Mouse (Mus musculus): ENCODE results near the gene Parvb. TPM values are rescaled to one million over a fixed set of nuclear protein-coding genes. Genes with fewer than 3 reads are reported as not detected.

Gene Parvb
- total RNA-seq, 2 experiments from 2014 or later: 28.0 to 30.4 TPM

DNA sequence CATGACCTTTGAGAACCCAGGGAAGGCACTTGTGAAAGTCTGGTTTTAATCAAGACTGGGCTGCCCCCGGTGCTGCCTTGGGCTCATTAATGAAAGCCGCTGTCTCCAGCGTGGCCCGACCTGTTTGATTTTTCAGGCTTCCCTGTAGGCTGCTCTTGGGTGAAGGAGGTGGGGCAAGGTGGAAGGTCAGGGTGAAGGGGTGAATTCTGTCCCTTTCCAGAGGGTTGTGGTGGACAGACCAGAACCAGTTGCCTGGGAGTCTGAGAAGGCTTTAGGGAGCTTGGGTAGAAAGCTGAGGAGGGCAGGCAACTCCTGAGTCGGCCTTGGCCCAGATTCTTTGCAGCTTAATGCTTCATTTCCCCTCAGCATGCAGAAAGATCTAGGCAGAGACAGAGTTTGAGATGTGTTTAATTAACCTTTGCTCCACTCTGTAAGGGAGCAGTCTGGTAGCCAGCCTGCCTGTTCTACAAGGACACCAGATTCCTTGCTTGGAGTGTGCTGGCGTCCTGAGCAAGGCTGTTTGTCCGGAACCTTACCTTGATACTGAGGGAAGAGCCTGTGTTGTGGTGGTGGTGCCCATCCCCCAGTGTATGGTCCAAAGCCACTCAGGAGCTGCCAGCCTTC lies 15.3 kb upstream of the Parvb start:
- no peak for DNase-seq
- intact Hi-C loops (cut with DNase I): no loop called here

DNA sequence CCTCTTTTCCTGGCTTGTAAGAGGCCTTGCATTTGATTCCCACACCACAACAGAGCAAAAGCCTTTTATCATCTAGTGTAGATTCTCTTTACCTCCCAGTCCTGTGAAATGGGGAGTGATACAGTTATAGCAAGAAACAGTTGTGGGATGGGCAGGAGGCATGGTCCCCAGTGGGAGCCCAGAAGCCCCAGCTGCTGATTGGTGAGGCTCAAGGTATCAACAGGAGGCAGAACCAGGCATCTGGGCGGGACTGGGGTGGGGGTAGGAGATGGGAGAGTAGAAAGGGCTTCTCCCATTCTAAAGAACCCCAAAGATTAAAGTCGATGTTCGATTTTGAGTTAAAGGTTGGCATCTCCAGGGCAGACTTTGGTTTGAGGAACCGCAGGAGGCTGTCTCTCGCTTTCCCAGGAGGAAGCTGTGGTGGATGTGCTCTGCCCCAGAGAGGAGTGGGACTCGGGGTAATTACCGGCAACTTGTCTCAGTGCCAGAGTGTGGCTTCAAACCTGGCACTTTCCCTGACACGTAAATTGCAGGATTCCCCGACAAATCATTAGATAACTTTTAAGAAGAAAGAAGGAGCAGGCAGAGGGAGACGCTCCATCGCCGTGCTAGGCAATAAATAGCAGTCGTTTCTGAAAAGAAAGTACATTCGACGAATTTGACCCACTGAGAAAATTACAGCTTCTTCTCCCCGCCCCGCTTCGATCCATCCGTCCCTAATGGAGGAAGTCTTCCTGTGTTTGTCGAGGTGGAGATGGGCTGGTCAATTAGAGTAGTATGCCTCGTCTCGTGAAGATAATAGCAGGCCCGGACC lies 13.7 kb upstream of the Parvb start:
- DNase-seq: no peak
- intact Hi-C loops (cut with DNase I): no loop called here

DNA sequence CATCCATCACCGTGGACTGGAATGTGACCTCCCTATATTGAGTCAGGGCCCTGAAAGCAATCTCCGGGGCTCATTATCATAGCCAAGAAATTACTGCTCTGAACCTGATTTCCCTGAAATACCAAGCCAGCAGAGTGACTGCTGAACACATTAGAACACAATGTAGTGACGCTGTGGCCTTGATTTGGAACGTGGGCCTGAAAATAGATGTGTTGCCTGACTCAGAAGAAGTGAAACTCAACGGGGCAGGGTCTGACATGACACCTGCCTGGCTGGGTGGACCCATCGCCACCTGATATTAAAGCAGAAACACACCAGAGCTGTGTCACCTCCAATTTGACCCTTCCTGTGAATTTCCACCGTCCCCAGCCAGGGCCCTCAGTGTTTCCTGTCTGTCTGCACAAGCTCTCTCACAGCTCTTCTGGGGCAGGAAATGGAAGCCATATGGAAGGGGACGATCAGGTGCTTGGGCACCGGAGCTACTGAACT lies 13.0 kb upstream of the Parvb start:
- no peak for DNase-seq
- intact Hi-C loops (cut with DNase I): no loop called here

DNA sequence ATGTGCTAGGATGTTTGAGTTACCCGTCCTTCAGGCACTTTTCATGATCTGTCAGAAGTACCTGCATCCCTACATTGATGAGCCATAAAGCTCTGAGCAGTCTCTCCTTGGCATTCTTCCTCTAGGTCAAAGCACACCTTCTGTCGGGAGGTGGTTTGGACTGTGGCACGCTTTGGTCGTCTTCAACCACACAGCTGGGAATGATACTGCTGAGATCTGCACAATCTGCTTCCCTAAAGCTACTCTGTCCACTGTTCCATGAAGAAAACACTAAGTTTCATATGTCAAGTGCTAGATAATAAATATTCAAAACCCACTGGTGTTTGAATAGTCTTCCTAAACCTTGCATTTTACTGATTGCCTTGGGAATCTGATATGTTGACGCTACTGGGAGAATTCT lies 10.3 kb upstream of the Parvb start:
- DNase-seq: no peak
- intact Hi-C loops (cut with DNase I): no loop called here

DNA sequence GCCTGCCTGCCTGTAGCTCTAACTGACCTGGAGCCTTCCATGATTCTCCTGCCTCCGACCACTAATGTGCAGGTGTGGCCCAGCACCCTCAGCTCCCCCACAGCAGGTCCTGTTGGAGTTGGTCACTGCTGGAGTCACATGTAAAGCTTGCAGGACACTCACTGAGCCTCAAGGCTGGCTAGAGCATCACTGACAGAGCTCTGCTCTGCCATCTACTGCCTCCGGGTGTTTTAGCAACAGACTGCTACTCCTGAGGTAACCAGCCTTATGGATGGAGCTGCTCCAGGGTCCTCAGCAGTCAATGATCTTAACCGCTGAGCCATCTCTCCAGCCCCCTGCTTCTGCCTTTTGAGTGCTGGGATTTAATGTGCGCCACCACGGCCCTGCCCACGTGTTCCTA lies 8.4 kb upstream of the Parvb start:
- DNase-seq: no peak
- intact Hi-C loops (cut with DNase I): no loop called here

DNA sequence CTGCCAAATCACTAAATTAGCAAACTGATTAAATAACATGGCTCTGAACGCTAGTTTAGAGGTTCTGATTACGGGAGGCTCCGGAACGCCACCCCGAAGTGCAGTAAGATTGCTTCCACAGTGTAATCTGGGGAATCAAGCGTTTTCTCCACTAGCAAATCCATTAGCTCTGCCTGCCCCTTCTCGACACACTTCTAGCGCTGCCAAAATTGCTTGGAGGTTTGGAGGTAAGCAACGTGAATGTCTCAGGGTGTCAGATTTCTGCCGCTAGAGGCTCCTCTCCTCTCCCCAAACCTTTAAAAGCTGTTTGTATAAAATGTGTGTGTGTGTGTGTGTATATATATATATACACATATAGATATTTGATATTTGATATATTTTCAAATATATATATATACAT lies 7.1 kb upstream of the Parvb start:
- no peak for DNase-seq
- intact Hi-C loops (cut with DNase I): no loop called here

DNA sequence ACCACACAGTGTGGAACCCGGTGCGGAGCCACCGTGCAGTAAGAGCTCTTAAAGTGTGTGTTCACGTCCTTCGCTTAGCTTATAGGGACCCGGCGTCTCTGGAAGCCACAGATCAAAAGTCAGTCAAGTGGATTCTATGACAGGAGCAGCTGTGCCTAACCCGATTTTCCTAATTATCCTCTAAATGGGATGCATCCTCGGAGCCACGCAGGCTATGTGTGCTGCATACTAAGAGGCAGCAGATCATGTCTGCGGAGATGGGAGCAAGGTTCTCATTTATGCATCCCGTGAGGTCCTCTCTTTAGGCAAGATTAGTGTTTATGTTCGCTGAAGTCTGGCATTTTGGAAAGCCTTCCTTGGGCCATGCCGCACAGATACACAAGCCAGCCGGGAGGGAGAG lies 4.9 kb upstream of the Parvb start:
- intact Hi-C loops (cut with DNase I): no loop called here
- DNase-seq: peak; percentile 43

DNA sequence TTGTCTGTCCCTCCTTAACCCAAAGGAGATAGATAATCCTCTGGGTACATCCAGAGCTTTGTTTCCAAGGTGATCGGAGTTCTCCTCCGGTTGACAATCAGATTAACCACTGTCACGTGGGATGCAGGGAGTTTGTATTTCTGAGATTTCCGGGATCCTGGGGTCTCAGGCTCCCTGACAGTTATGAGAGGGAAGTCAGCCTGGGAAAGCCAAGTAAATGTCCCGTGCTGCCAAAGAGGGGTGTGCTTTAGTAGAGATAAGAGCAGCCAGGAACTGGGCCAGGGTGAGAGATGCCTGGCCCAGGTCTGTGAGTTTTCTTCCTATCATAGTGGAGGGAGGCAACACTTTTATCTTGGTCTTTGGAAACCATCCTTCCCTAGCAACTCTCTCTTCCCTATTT lies 1.2 kb upstream of the Parvb start:
- intact Hi-C loops (cut with DNase I): no loop called here

DNA sequence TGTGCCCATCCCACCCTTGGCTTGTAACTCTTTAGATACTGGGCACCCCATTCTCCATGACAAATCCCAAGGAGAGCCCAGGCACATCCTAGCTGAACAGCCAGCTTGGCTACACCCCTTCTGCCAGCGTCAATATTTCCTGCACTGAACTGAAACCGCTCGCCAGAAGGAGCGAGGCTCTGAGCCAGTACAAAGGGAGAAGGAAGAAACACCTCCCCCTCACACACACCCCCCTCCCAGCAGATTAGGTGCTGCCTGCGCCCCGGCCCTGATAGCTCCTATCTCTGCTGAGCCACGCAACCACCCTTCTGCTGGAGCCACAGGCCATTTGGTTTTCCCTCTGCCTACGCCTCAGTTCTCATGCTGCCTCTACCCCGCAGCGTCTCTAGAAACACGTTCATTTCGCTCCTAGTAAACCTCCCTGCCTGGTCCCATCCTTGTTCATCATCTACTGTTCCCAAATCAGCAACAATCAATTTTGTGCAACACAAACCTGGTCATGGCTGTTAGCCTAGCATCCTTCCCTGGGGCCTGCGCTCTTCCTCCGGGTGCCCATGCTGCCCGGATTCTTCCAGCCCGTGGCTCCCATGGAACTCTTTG lies 630 bp upstream of the Parvb start:
- DNase-seq: peak; percentile 54
- intact Hi-C loops (cut with DNase I): no loop called here

More for the DNA sequence above, 1.2 kb upstream of the Parvb start:
- no peak for DNase-seq

DNA sequence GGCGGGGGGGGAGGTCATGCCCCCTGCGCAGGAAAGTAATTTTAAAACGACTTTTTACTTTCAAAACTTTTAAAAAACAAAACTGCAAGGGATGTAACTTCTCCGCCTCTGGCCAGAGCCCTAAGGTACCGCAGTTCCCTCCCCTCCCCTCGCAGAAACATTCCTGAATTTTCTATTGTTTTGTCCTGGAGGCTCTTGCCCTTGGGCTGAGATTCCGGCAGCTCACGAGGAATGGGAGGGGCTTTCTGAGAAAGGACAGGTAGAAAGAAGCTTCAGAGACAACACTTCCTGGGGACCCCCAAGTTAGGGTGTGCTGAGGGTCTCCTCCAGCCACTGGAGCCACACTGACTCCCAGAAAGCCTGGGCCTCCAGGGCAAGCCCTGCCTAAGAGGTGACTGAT lies 766 bp downstream of the Parvb start:
- intact Hi-C loops (cut with DNase I): no loop called here

DNA sequence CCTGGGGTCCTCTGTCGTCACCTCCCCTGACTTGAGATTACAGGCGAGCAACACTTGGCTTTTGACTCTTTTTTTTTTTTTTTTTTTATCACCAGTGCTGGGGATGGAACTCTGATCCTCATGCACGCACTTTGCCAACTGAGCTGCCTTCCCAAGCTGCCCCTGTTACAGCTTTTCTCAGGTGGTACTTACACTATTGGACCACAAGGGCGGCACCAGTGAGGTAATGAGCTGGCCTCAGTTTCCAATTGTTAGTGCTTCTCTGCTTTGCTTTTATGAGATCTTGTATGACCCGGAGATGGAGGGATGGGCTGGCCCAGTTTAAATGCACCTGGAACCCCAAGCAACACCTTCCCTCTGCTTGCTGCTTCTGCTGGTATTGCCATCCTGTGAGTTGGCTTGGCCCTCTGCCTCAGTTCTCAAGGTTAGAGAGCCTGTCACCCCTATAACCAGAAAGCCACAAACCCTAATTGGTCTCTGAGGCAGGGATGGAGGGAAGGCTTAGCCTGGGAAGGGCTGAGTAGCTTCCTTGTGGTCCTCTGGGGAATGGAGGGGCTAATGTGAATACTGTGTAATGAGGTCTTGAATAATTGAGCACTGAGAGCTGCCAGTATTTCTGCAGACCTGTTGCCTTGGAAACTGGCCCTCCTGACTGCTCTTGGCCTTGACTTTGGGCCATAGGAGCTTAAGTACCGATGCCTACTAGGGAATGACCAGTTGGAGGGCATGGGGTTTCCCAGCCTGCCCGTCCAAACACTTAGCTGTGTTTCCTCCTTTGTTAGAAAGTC lies 3.1 kb downstream of the Parvb start:
- no peak for DNase-seq
- intact Hi-C loops (cut with DNase I): no loop called here

More for the DNA sequence above, 766 bp downstream of the Parvb start:
- DNase-seq: no peak

DNA sequence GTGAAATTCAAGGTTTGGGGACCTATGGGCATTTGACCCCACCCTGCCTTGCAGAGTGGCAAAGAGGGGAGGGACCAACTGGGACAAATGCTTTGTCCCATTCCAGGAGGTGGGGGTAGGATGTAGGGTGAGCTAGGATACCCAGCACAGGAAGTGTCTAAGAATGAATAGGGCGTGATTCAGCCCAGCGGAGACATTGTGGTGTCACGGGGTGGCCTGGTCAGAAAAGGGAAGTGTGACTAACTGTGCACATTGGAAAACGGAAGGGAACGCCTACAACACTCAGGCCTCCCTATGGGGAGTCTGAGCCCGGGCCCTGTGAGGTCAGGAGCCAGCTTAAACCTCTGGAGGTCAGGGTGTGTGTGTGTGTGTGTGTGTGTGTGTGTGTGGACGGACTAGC lies 3.8 kb downstream of the Parvb start:
- intact Hi-C loops (cut with DNase I): no loop called here

DNA sequence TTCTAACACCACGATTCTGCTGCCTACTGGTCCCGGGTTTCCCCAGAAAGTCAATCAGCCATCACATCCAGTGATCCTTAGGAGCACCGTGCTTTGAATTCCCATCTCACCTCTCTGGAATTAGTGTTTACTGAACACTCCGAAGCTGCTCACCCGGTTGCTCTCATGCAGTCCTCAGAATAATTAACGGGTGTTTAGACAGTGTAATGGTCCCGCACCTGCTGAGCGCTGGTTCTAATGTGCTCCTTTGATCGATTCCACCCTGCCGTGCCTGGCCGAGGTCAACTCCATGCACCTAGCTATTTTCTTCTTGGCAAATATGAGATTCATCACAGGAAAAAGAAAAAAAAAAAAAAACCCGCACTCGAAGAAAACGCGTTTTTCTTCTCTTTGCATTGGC lies 6.7 kb downstream of the Parvb start:
- no peak for DNase-seq
- intact Hi-C loops (cut with DNase I): no loop called here

More for the DNA sequence above, 3.8 kb downstream of the Parvb start:
- DNase-seq: no peak

DNA sequence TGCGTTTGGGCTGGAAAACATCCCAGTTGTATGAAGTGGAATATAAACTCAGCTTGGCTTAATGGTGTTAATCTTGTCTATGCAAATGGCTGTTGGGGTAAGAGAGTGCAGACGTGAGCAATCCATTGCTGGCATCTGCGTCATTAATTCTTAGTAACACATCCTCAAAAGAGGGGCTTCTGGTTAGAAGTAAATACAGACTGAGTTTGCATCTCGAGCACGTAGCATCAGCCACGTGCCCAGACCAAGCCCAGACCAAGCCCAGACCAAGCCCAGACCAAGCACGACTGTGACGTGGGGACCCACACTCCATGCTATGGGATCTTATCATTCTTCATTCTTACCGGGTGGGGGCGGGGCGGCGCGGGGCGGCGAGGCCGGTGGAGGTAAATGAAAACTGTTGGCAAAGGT lies 7.2 kb downstream of the Parvb start:
- intact Hi-C loops (cut with DNase I): no loop called here
- no peak for DNase-seq

DNA sequence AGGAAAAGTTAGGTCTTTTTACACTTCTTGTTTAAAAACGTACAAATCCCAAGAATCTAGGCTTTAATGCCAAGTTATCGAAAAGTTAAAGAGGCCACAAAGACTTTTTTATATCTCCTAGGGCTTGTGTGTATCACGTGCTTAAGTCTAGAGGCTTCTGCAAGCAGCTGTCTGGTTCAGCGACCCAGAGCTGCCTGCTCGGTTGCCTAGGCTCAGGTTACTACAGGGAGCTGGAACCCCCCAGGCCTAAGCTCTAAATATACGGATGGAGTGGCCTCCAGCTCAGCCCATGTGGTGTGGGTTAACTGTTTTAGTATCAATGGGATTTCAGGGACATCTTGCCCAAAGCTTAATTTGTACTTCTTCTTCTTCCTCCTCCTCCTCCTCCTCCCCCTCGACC lies 9.7 kb downstream of the Parvb start:
- intact Hi-C loops (cut with DNase I): no loop called here
- DNase-seq: no peak

DNA sequence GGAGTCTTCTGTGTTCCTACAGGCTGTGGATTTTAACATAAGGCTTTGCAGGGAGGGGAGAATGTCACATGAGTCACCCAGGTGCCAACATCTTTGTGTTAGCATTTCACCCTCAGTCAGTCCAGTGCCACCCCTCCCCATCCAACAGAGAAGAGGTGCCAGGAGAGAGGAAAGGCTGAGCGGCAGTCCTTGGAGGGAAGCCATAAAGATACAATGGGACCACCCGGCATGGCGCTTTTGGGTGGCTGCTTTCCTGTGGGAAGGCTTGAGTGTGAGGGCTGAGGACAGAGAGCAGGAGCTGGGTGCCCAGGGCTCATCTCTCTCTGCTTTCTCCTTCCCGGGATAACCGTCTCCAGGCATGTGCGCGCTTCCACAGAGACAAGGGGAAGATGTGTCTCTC lies 13.3 kb downstream of the Parvb start:
- intact Hi-C loops (cut with DNase I): no loop called here

DNA sequence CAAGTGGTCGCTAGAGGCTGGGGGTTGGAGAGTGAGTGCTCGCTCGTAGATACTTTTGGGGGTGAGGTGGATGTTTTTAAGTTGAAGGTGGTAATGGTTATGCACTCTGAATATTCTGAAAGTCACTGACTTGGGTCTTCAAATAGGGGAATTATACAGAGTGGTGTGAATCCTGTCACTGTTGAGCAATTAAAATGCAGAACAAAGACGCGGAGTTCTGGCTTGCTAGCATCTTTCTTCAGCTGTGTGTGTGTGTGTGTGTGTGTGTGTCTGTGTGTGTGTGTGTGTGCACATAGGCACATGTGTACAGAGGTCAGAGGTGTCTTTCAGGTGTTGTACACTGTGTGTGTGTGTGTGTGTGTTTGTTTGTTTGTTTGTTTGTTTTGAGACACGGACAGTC lies 14.4 kb downstream of the Parvb start:
- no peak for DNase-seq
- intact Hi-C loops (cut with DNase I): no loop called here

More for the DNA sequence above, 13.3 kb downstream of the Parvb start:
- no peak for DNase-seq

DNA sequence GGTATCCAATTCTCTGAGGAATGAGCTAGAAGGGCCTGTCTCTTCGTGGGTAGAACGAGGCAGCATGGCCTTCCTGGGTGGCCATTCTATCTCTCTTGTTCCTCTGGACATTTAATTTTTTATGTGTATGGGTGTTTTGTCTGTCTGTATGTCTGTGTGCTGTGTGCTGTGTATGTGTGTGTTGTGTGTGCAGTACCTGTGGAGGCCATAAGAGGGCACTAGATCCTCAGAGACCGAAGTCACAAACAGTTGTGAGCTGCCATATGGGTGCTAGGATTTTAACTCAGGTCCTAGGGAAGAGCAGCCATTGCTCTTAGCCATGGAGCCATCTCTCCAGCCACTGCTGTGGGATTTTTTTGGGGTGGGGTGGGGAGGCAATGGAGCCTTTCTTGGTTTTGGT lies 15.5 kb downstream of the Parvb start:
- no peak for DNase-seq
- intact Hi-C loops (cut with DNase I): no loop called here

DNA sequence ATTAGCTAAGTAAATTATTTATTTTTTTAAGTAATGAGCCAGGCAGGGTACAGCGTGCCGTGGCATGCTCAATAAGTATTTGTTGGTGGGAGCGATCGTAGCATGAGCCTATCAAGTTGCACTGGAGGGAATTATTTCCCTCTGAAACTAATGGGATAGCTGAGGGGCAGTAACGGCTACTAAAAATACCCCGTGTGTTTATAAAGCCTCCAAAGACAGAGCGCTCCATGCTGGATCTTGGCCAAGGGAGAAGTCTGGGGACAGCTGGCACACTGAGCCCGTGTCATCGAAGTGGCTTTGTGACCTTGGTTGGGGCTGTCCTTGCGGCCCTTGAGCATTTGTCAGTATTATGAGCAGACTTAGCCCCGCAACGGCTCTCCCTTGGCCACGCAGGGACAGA lies 19.4 kb downstream of the Parvb start:
- intact Hi-C loops (cut with DNase I): no loop called here
- DNase-seq: peak; percentile 69

DNA sequence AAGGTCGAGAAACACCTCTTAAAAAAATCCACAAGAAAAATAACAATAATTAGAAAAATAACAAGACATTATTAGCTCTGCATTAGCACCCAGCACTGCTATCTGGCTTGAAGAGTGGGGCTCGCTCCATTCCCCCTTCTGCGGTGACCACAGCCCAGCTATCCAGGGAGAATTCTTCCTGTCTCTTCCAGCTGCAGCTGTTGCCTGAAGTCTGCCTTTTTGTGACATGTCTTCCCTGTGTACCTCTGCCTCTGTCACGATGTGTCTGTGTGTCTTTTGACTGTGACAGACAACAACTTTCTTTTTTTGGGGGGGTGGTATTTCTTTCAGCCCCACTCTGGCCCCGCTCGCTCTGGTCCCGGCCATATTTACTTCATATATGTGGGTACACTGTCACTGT lies 20.8 kb downstream of the Parvb start:
- DNase-seq: no peak
- intact Hi-C loops (cut with DNase I): no loop called here

DNA sequence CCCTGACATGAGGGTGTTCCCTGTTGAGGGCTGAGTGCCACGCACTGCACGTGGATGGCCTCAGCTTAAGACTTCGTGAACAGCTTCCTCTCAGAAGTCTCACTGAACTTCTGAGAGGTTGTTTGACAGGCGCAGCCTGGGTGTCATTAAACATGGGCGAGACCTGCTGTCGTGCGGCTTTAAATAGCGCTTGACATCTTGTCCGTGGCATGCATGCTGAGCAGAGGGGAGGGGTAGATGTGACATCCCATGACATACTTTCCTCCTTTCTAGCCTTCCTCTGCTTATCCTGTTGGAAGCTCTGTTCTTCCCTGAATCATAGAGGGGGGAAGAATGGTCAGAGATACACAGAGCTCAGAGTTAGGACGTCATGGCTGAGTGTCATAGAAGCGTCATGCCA lies 21.9 kb downstream of the Parvb start:
- no peak for DNase-seq
- intact Hi-C loops (cut with DNase I): no loop called here
